Mouse (Mus musculus) intestine, embryonic 16.5 days (tissue): ENCODE data around the gene Ckap5. TPM values are rescaled to one million over a fixed set of nuclear protein-coding genes. Genes with fewer than 3 reads are reported as not detected.
A peak's percentile ranks its signal among the peaks of the same experiment; 100 is the strongest.

Experiments
- ATAC-seq: fragments of 200-750 bp; cut with Nextera tagmentation; 2 replicates; pipeline ENCODE4 v1.8.0; 2017; ENCODE audit warnings: moderate TSS enrichment, moderate library complexity
- H3K27ac ChIP-seq: fragments of 300-500 bp; sonication (generic); 2 replicates; pipeline ENCODE4 v1.5.1; 2014; ENCODE audit warnings: mild to moderate bottlenecking, low read length
- H3K27me3 ChIP-seq: fragments of 300-500 bp; sonication (generic); replicated peaks from 2 replicates; pipeline ENCODE4 v1.6.1; 2014; ENCODE audit warnings: low read length, control low read depth, mixed read lengths; ENCODE audit not compliant: control insufficient read depth, insufficient read depth
- H3K36me3 ChIP-seq: fragments of 300-500 bp; sonication (generic); 2 replicates; pipeline ENCODE4 v1.6.1; 2014; ENCODE audit warnings: low read length, control low read depth; ENCODE audit not compliant: control insufficient read depth, insufficient read depth
- H3K4me1 ChIP-seq: fragments of 300-500 bp; sonication (generic); 2 replicates; pipeline ENCODE4 v1.6.1; 2014; ENCODE audit warnings: low read length, control low read depth, mixed read lengths; ENCODE audit not compliant: control insufficient read depth, insufficient read depth
- H3K4me2 ChIP-seq: fragments of 300-500 bp; sonication (generic); 2 replicates; pipeline ENCODE4 v1.6.1; 2014; ENCODE audit warnings: low read depth, low read length, control low read depth
- H3K4me3 ChIP-seq: fragments of 300-500 bp; sonication (generic); 2 replicates; pipeline ENCODE4 v1.5.1; 2014; ENCODE audit warnings: mild to moderate bottlenecking, low read length
- H3K9ac ChIP-seq: fragments of 300-500 bp; sonication (generic); 2 replicates; pipeline ENCODE4 v1.6.1; 2014; ENCODE audit warnings: low read depth, low read length
- H3K9me3 ChIP-seq: fragments of 300-500 bp; sonication (generic); 2 replicates; pipeline ENCODE4 v1.6.1; 2016; ENCODE audit warnings: low read length, control low read depth; ENCODE audit not compliant: control insufficient read depth
- WGBS: fragments of 180-500 bp; shearing (Covaris S2); extraction: QIAGEN DNeasy Blood & Tissue Kit; methylation state at CpG from one replicate; pipeline ENCODE4 v1.1.7; 2014; 5-methylcytosine and 5-hydroxymethylcytosine counted together
- polyA plus RNA-seq: library from polyadenylated mRNA; unstranded; fragments of >200 nt; fragmentation: Nextera tagmentation; extraction: Ambion mirVana; gene quantifications from 2 replicates; pipeline ENCODE4 v1.2.1, GENCODE M21; 2015

The Ckap5 gene
- polyA plus RNA-seq, 1 experiment from 2014 or later = 48.2 TPM

DNA sequence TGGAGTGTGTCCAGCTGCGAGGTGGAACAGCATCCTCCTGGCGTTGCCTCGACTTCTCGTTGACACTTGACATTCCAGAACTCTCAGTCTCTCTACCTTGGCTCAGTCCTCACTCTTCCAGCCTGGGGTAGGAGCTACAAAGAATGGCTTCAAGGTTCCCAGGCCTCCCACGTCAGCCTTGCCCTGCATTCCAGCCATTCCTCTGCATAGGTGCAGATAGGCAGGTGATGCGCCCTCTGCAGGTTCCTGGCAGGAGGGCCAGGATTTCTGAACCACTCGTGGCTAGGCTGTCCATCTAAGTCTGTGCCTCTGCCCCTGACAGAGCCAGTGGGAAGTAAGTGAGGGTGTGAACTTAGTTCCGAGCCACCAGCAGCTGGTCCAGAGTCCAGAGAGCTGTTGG lies 130.2 kb downstream of the Ckap5 start:
- H3K4me3 ChIP-seq = no peak overlapping the region
- H3K9ac ChIP-seq = no peak overlapping the region
- H3K27me3 ChIP-seq = no peaks in the 10 kb centered on the region
- peak; percentile 23 for ATAC-seq
- peaks cover 24% of the 10 kb centered on the region for H3K4me1 ChIP-seq
- WGBS = 61% methylated on average over 8 of the region's 8 CpGs
- H3K36me3 ChIP-seq = peaks cover 28% of the 10 kb centered on the region
- H3K4me2 ChIP-seq = no peak overlapping the region
- no peaks in the 10 kb centered on the region for H3K9me3 ChIP-seq
- no peak overlapping the region for H3K27ac ChIP-seq

DNA sequence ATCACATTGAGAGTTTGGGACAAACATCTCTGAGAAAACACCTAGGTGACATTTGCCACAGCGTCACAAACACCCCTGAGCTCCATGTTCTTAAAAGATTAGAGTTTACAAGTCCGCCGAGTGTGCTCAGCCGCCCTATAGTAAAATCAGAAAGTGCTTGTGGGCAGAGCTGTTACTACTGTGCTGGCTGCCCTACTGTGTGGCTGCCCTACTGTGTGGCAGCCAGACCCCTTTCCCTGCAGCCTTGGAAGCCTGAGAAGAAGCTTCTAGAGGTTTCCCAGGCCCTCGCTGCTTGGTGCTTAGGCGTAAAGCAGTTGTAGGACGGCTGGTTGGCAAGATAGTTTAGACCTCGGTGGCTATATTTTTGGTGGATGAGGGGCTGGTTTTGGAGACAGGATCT lies 133.1 kb downstream of the Ckap5 start:
- Histone ChIP-seq H3K4me2 (no peak overlapping the region), H3K9me3 (no peaks in the 10 kb centered on the region), H3K4me1 (peaks cover 13% of the 10 kb centered on the region), H3K9ac (no peak overlapping the region), H3K4me3 (no peak overlapping the region), H3K27ac (no peak overlapping the region), H3K36me3 (peaks cover 36% of the 10 kb centered on the region), H3K27me3 (no peaks in the 10 kb centered on the region)
- no peak for ATAC-seq
- WGBS = 96% methylated on average over 8 of the region's 8 CpGs

DNA sequence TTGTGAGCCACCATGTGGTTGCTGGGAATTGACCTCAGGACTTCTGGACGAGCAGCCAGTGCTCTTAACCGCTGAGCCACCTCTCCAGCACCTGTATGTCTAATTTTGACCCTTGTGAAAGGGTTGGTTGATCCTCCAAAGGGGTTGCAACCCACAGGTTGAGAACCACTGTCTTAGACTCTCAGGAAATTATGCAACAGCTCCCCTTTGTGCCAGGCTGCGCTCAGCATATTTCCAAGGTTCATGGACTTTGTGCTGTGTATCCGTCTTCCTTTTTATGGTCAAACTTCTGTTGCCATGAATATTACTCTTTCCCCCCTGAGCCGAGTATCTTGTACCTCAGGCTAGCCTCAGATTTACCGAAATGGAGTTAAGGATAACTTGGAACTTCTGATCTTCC lies 134.4 kb downstream of the Ckap5 start:
- Histone ChIP-seq H3K4me1 (peaks cover 2% of the 10 kb centered on the region; the same call in 1 of the 2 replicates), H3K27me3 (no peaks in the 10 kb centered on the region), H3K4me3 (no peak overlapping the region), H3K36me3 (peaks cover 27% of the 10 kb centered on the region), H3K4me2 (no peak overlapping the region), H3K27ac (no peak overlapping the region), H3K9me3 (no peaks in the 10 kb centered on the region), H3K9ac (no peak overlapping the region)
- WGBS = 85% methylated on average over 6 of the region's 6 CpGs
- ATAC-seq = peak; percentile 24; the same call in 1 of the 2 replicates

DNA sequence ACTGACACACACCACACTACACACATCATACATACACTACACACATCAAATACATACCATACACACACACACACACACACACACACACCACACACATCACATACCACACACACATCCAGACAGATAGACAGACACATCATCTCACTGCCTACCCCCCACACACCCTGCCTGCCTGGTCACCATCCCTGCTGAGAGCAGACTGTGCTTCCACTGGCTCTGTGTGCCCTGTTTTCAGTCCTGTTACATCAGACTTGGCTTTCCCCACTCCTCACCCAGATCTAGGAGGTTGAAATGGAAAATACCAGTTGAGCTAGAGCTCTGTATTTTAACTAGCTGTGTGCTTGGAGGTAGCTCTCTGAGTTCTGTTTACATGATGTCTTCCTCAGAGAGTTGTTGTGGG lies 138.2 kb downstream of the Ckap5 start:
- Histone ChIP-seq H3K4me2 (no peak overlapping the region), H3K27me3 (no peaks in the 10 kb centered on the region), H3K4me1 (peaks cover 2% of the 10 kb centered on the region; the same call in 1 of the 2 replicates), H3K9ac (no peak overlapping the region), H3K4me3 (no peak overlapping the region), H3K27ac (no peak overlapping the region), H3K9me3 (no peaks in the 10 kb centered on the region), H3K36me3 (peaks cover 26% of the 10 kb centered on the region)
- no peak for ATAC-seq

DNA sequence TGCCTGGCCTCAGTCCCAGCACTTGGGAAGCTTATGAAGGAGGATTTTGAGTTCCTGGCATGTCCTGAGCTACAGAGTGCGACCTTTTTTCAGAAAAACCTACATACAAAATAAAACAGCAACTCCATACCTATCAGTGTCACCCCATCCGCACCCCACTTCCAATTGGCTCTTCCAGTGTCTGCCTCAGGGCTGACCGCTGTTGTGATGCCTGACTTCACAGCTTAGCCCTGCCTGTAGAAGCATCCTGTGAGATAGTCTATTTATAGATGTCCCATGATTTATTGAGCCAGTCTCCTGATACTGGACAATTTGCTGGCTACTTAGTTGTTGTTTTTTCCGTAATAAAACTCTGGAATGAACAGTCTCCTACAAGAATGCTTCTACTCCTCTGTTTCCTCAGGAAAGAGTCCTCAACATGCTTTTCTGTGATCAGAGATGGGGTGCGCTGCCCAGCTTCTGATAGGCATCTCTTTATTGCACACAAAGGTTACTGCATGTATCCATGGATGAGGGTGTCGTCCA lies 139.9 kb downstream of the Ckap5 start:
- Histone ChIP-seq H3K4me1 (peaks cover 3% of the 10 kb centered on the region; the same call in 1 of the 2 replicates), H3K9me3 (no peaks in the 10 kb centered on the region), H3K9ac (no peak overlapping the region), H3K27ac (no peak overlapping the region), H3K4me3 (no peak overlapping the region), H3K36me3 (peaks cover 28% of the 10 kb centered on the region), H3K4me2 (no peak overlapping the region), H3K27me3 (no peaks in the 10 kb centered on the region)
- 91% methylated on average over 6 of the region's 6 CpGs for WGBS
- no peak for ATAC-seq

DNA sequence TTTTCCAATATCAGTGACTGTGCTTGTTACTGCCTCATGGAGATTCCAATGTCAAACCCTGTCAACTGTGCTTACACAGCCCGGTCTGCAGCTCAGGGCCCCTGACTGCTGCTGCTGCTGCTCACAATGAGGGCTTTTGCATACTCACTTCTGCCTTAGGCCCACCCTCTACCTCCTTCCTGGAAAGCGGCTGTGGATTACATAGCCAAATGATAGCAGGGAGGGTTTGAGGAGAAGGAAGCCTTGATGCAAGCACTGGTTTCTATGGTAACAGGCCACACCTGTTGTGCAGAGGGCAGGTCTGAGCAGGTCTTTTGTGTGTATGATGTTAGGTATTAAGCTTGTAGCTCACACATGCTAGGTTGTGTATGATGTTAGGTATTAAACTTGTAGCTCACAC lies 141.2 kb downstream of the Ckap5 start:
- WGBS = 63% methylated on average over 2 of the region's 2 CpGs
- Histone ChIP-seq H3K27ac (no peak overlapping the region), H3K9ac (no peak overlapping the region), H3K4me1 (peaks cover 3% of the 10 kb centered on the region; the same call in 1 of the 2 replicates), H3K9me3 (no peaks in the 10 kb centered on the region), H3K4me2 (no peak overlapping the region), H3K36me3 (peaks cover 28% of the 10 kb centered on the region), H3K27me3 (no peaks in the 10 kb centered on the region), H3K4me3 (no peak overlapping the region)
- no peak; the same call in 1 of the 2 replicates for ATAC-seq

DNA sequence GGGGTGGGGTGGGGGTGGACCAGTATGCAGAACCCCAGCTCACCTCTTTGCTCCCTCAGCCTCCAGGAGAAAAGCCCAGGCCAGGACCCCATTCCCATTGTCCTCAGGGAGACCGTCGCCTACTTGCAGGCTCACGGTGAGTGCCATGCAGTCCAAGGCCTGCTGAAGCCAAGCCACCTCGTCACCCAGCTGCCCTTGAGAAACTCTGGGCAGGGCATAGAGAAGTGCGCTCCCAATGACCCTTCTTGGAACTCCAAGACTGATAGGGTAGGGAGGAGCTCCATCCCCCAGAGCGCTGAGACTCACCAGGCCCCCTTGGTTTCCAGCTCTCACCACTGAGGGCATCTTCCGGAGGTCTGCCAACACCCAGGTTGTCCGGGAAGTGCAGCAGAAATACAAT lies 142.8 kb downstream of the Ckap5 start:
- Histone ChIP-seq H3K9me3 (no peaks in the 10 kb centered on the region), H3K36me3 (peaks cover 19% of the 10 kb centered on the region), H3K27me3 (no peaks in the 10 kb centered on the region), H3K4me1 (peaks cover 3% of the 10 kb centered on the region; the same call in 1 of the 2 replicates), H3K4me2 (no peak overlapping the region), H3K4me3 (no peak overlapping the region), H3K27ac (no peak overlapping the region), H3K9ac (no peak overlapping the region)
- no peak for ATAC-seq
- 88% methylated on average over 8 of the region's 8 CpGs for WGBS

DNA sequence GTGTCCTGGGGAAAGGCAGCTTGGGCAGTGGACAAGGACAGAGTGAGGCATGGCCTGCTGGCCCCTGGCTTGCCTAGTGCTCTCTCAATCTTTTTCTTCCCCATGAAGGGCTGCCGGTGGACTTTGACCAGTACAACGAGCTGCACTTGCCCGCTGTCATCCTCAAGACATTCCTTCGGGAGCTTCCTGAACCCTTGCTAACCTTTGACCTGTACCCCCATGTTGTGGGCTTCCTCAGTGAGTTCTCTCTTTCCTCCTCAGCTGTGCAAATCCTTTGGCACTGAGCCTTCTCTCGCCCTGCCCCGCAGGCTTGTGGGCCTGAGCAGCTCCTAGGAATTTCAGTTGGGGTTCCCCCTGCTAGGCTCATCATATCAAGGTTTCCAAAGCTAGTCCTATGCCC lies 143.5 kb downstream of the Ckap5 start:
- Histone ChIP-seq H3K27ac (no peak overlapping the region), H3K27me3 (no peaks in the 10 kb centered on the region), H3K9me3 (no peaks in the 10 kb centered on the region), H3K4me2 (no peak overlapping the region), H3K4me3 (no peak overlapping the region), H3K9ac (no peak overlapping the region), H3K36me3 (peaks cover 13% of the 10 kb centered on the region), H3K4me1 (peaks cover 3% of the 10 kb centered on the region; the same call in 1 of the 2 replicates)
- ATAC-seq = no peak
- WGBS = 84% methylated on average over 6 of the region's 6 CpGs
